Mouse (Mus musculus) heart, embryonic 15.5 days (tissue): ENCODE measurements around the gene Taar7b. TPM values are rescaled to one million over a fixed set of nuclear protein-coding genes. Genes with fewer than 3 reads are reported as not detected.

Experiments
- ATAC-seq: fragments of 200-750 bp; cut with Nextera tagmentation; replicated peaks from 2 replicates; pipeline ENCODE4 v1.8.0; 2017; ENCODE audit warnings: low read depth, moderate TSS enrichment; ENCODE audit not compliant: insufficient number of reproducible peaks, insufficient read depth, low FRiP score
- H3K27ac ChIP-seq: fragments of 300-500 bp; sonication (generic); 2 replicates; pipeline ENCODE4 v1.5.1; 2015; ENCODE audit warnings: mild to moderate bottlenecking, inconsistent platforms
- H3K27me3 ChIP-seq: fragments of 300-500 bp; sonication (generic); 2 replicates; pipeline ENCODE4 v1.6.1; 2015; ENCODE audit warnings: inconsistent platforms
- H3K36me3 ChIP-seq: fragments of 300-500 bp; sonication (generic); 2 replicates; pipeline ENCODE4 v1.6.1; 2015; ENCODE audit warnings: mild to moderate bottlenecking, inconsistent platforms
- H3K4me1 ChIP-seq: fragments of 300-500 bp; sonication (generic); replicated peaks from 2 replicates; pipeline ENCODE4 v1.6.1; 2015; ENCODE audit warnings: inconsistent platforms
- H3K4me2 ChIP-seq: fragments of 300-500 bp; sonication (generic); 2 replicates; pipeline ENCODE4 v1.6.1; 2015; ENCODE audit warnings: inconsistent platforms, mild to moderate bottlenecking, moderate library complexity
- H3K4me3 ChIP-seq: fragments of 300-500 bp; sonication (generic); 2 replicates; pipeline ENCODE4 v1.5.1; 2015; ENCODE audit warnings: mild to moderate bottlenecking, inconsistent platforms
- H3K9ac ChIP-seq: fragments of 300-500 bp; sonication (generic); 2 replicates; pipeline ENCODE4 v1.6.1; 2015; ENCODE audit warnings: mild to moderate bottlenecking, inconsistent platforms
- H3K9me3 ChIP-seq: fragments of 300-500 bp; sonication (generic); replicated peaks from 2 replicates; pipeline ENCODE4 v1.6.1; 2016; ENCODE audit warnings: inconsistent platforms
- WGBS: fragments of 180-500 bp; shearing (Covaris S2); methylation state at CpG from one replicate; pipeline ENCODE4 v1.1.7; 2015; ENCODE audit warnings: mixed read lengths; 5-methylcytosine and 5-hydroxymethylcytosine counted together
- polyA plus RNA-seq: library from polyadenylated mRNA; unstranded; fragments of >200 nt; fragmentation: Nextera tagmentation; extraction: Ambion mirVana; gene quantifications from 2 replicates; pipeline ENCODE4 v1.2.1, GENCODE M21; 2015

Taar7b gene
- not detected in 2 replicates for polyA plus RNA-seq

- Histone ChIP-seq H3K9me3 (no peaks in the 10 kb centered on the region), H3K4me3 (no peak within 1 kb of the TSS), H3K36me3 (no peaks in the 10 kb centered on the region), H3K27ac (no peak within 1 kb of the TSS), H3K4me1 (no peaks in the 10 kb centered on the region), H3K4me2 (no peak within 1 kb of the TSS), H3K27me3 (no peaks in the 10 kb centered on the region), H3K9ac (no peak within 1 kb of the TSS)
- 70% methylated on average over 1 of the region's 1 CpGs for WGBS
- no peak for ATAC-seq
Measured at GRCm38 (mm10) chr10:23999639-24000038, at the start of gene Taar7b. Gene Taar7b, plus strand, starts transcription at chr10:23999939.

GRCm38 (mm10) chr10:23951714-23952113 is 48.0 kb upstream of the Taar7b start:
- Histone ChIP-seq H3K4me1 (no peaks in the 10 kb centered on the region), H3K9ac (no peak overlapping the region), H3K4me3 (no peak overlapping the region), H3K9me3 (no peaks in the 10 kb centered on the region), H3K27me3 (no peaks in the 10 kb centered on the region), H3K36me3 (no peaks in the 10 kb centered on the region), H3K4me2 (no peak overlapping the region), H3K27ac (no peak overlapping the region)
- 80% methylated on average over 6 of the region's 6 CpGs for WGBS
- ATAC-seq: no peak

GRCm38 (mm10) chr10:23959071-23959470 is 40.7 kb upstream of the Taar7b start:
- no peak for ATAC-seq
- no peak overlapping the region for H3K9ac ChIP-seq
- no peaks in the 10 kb centered on the region for H3K36me3 ChIP-seq
- no peaks in the 10 kb centered on the region for H3K4me1 ChIP-seq
- no peak overlapping the region for H3K4me3 ChIP-seq
- 54% methylated on average over 3 of the region's 3 CpGs for WGBS
- H3K4me2 ChIP-seq: no peak overlapping the region
- no peak overlapping the region for H3K27ac ChIP-seq
- H3K27me3 ChIP-seq: no peaks in the 10 kb centered on the region
- no peaks in the 10 kb centered on the region for H3K9me3 ChIP-seq

- Histone ChIP-seq H3K27ac (no peak within 1 kb of the TSS), H3K4me2 (no peak within 1 kb of the TSS), H3K4me1 (no peaks in the 10 kb centered on the region), H3K9me3 (no peaks in the 10 kb centered on the region), H3K27me3 (no peaks in the 10 kb centered on the region), H3K4me3 (no peak within 1 kb of the TSS), H3K9ac (no peak within 1 kb of the TSS), H3K36me3 (no peaks in the 10 kb centered on the region)
- ATAC-seq: no peak
- WGBS: 92% methylated on average over 13 of the region's 13 CpGs
Measured at GRCm38 (mm10) chr10:23960444-23960915, 39.3 kb upstream of the Taar7b start, which contains the start of gene Taar4. Gene Taar4, plus strand, starts transcription at chr10:23960494.

- WGBS: 33% methylated on average over 3 of the region's 3 CpGs
- no peaks in the 10 kb centered on the region for H3K9me3 ChIP-seq
- no peaks in the 10 kb centered on the region for H3K27me3 ChIP-seq
- no peak overlapping the region for H3K4me2 ChIP-seq
- 0 out of 2 replicates have a peak, but pooled peaks have one; percentile 47 for ATAC-seq
- H3K4me1 ChIP-seq: no peaks in the 10 kb centered on the region
- H3K9ac ChIP-seq: no peak overlapping the region
- no peaks in the 10 kb centered on the region for H3K36me3 ChIP-seq
- no peak overlapping the region for H3K27ac ChIP-seq
- no peak overlapping the region for H3K4me3 ChIP-seq
Measured at GRCm38 (mm10) chr10:23963444-23963843, 36.3 kb upstream of the Taar7b start.

- no peak overlapping the region for H3K27ac ChIP-seq
- H3K27me3 ChIP-seq: no peaks in the 10 kb centered on the region
- ATAC-seq: no peak
- no peaks in the 10 kb centered on the region for H3K4me1 ChIP-seq
- WGBS: 78% methylated on average over 6 of the region's 6 CpGs
- H3K4me3 ChIP-seq: no peak overlapping the region
- no peak overlapping the region for H3K9ac ChIP-seq
- H3K36me3 ChIP-seq: no peaks in the 10 kb centered on the region
- no peak overlapping the region for H3K4me2 ChIP-seq
- H3K9me3 ChIP-seq: no peaks in the 10 kb centered on the region
Measured at GRCm38 (mm10) chr10:23964921-23965610, 34.7 kb upstream of the Taar7b start.

GRCm38 (mm10) chr10:23970656-23971165 is 29.0 kb upstream of the Taar7b start, which contains the start of gene Taar5:
Gene Taar5, plus strand, starts transcription at chr10:23970706.
- H3K4me1 ChIP-seq: no peaks in the 10 kb centered on the region
- no peak within 1 kb of the TSS for H3K4me2 ChIP-seq
- no peaks in the 10 kb centered on the region for H3K9me3 ChIP-seq
- no peaks in the 10 kb centered on the region for H3K36me3 ChIP-seq
- 83% methylated on average over 11 of the region's 11 CpGs for WGBS
- no peak within 1 kb of the TSS for H3K27ac ChIP-seq
- H3K4me3 ChIP-seq: no peak within 1 kb of the TSS
- H3K9ac ChIP-seq: no peak within 1 kb of the TSS
- no peak for ATAC-seq
- H3K27me3 ChIP-seq: no peaks in the 10 kb centered on the region

- no peaks in the 10 kb centered on the region for H3K27me3 ChIP-seq
- no peak overlapping the region for H3K4me3 ChIP-seq
- ATAC-seq: no peak
- no peak overlapping the region for H3K27ac ChIP-seq
- no peak overlapping the region for H3K4me2 ChIP-seq
- WGBS: 77% methylated on average over 5 of the region's 5 CpGs
- no peaks in the 10 kb centered on the region for H3K4me1 ChIP-seq
- no peaks in the 10 kb centered on the region for H3K9me3 ChIP-seq
- no peaks in the 10 kb centered on the region for H3K36me3 ChIP-seq
- H3K9ac ChIP-seq: no peak overlapping the region
Measured at GRCm38 (mm10) chr10:23971256-23971655, 28.5 kb upstream of the Taar7b start.

DNA sequence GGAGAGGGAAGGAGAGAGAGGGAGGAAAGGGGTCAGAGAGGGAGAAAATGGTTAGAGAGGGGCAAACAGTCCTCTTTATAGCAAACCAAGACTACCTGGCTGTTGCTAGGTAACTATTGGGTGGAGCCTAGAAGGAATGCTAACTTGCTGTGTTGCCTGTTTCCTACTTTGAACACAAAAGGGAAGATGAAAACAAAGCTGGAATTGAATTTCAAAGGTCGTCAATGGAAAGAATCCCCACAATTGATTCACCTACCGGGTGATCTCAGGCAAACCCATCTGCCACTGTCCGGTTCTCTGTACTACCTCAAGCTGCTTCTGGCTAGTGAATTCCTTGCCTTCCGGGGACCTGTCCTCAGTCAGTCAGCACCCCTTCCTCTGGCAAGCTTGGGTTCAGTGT is 21.8 kb upstream of the Taar7b start:
- Histone ChIP-seq H3K27ac (no peak overlapping the region), H3K9ac (no peak overlapping the region), H3K36me3 (no peaks in the 10 kb centered on the region), H3K27me3 (no peaks in the 10 kb centered on the region), H3K4me3 (no peak overlapping the region), H3K4me2 (no peak overlapping the region), H3K4me1 (no peaks in the 10 kb centered on the region), H3K9me3 (no peaks in the 10 kb centered on the region)
- ATAC-seq: no peak
- WGBS: 58% methylated on average over 4 of the region's 4 CpGs

DNA sequence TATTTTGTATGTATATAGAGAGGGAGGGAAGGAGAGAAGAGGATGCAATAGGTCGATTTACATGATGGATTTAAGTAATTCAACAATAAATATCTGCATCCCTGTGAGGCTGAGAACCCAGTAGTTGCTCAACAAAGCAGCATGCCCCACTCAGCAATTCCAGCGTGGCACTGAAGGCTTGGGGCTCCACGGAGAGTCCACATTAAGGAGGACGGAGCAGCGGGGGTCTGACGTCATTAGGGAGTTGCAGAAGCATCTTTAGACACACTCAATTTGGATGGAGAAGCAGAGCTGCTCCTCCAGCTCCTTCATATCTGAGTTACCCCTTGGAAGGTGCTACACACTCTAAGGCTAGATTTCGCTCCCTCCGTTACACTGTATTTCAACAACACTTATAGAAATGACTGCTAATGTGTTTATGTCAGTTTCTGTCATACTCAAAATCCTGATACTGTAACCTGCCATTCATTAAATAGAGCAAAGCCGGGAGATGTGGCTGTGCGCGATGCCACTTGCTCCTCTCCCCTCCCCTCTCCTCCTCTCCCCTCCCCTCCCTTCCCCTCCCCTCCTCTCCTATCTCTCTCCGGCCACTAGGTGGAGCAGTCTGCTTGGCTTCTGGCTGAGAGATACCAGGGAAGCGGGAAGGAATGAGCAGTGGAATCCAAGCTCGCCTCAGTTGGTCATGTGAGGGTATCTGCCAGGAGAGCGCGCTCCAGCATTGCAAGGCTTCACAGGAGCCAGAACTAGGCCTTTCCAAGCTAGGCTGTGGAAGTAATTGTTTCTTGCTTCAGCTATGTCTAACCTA is 20.6 kb upstream of the Taar7b start:
- no peak for ATAC-seq
- Histone ChIP-seq H3K4me2 (no peak overlapping the region), H3K27me3 (no peaks in the 10 kb centered on the region), H3K9ac (no peak overlapping the region), H3K4me3 (no peak overlapping the region), H3K4me1 (no peaks in the 10 kb centered on the region), H3K36me3 (no peaks in the 10 kb centered on the region), H3K9me3 (no peaks in the 10 kb centered on the region), H3K27ac (no peak overlapping the region)
- 41% methylated on average over 16 of the region's 16 CpGs for WGBS

- Histone ChIP-seq H3K9me3 (no peaks in the 10 kb centered on the region), H3K27me3 (no peaks in the 10 kb centered on the region), H3K4me1 (no peaks in the 10 kb centered on the region), H3K36me3 (no peaks in the 10 kb centered on the region), H3K9ac (no peak within 1 kb of the TSS), H3K4me2 (no peak within 1 kb of the TSS), H3K27ac (no peak within 1 kb of the TSS), H3K4me3 (no peak within 1 kb of the TSS)
- WGBS: 70% methylated on average over 8 of the region's 8 CpGs
- no peak for ATAC-seq
Measured at GRCm38 (mm10) chr10:23985546-23985945, 14.2 kb upstream of the Taar7b start, which contains the start of gene Taar6. Gene Taar6, minus strand, starts transcription at chr10:23985646.
